Mouse (Mus musculus) testis, adult 2 months (tissue): ENCODE results near the gene Gm10283.

Experiments used
- CTCF ChIP-seq: fragments of 200-500 bp; IDR thresholded peaks from 2 replicates; pipeline ENCODE4 v1.5.1; 2012; ENCODE audit warnings: low read depth, mild to moderate bottlenecking, inconsistent platforms, low read length, moderate library complexity; ENCODE audit not compliant: control insufficient read depth, insufficient read depth, insufficient replicate concordance
- POLR2A ChIP-seq: fragments of 200-500 bp; IDR thresholded peaks from 2 replicates; pipeline ENCODE4 v1.6.1; 2012; ENCODE audit warnings: low read depth, mild to moderate bottlenecking, inconsistent platforms, low read length, moderate library complexity; ENCODE audit not compliant: control insufficient read depth

GRCm38 (mm10) chr8:60449296-60449695 lies 53.7 kb downstream of the Gm10283 start:
- TF ChIP-seq CTCF (no peak), POLR2A (no peak)
